Mouse (Mus musculus): Measurements from ENCODE around the gene Nup214.

Gene Nup214

DNA sequence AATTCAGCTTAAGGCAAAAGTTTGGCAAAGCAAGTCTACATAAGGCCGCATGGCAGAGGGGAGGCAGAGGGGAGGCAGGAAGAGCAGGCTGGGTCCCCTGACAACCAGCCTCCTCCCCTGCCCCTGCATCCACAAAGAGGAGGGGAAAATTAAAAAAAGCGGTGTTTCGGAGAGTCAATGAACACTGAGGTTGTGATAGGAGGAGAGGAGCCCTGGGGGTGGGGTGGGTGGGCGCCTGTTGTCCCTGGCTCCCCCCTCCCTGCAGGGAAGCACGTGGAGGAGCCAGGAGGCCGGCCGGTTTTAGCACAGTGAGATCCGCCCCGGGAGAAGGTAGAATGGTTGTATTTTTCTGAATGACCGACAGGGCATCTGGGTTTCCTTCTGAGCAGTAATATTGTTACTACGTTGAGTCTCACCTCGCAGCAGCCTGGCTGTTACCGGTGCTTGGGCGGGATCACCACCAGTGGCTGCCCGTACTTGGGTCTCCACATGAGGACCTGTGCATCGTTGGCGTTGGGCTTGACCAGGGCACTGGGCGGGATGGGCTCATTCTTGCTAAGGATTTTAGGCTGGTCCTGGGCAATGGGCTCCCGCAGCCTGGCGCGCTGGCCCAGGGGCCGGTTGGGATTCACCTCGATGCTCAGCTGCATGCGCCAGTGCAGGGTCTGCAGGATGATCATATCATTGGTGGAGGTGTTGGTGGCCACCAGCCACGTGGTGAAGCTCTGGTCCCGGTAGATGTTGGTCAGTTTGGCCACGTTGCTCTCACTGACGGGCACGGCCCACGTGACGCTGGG is 94.8 kb downstream of the Nup214 start:
- DNase-seq (ENCODE audit: low spot score in 2 of 2) = peak in 1 of 2 experiments; percentile 59

DNA sequence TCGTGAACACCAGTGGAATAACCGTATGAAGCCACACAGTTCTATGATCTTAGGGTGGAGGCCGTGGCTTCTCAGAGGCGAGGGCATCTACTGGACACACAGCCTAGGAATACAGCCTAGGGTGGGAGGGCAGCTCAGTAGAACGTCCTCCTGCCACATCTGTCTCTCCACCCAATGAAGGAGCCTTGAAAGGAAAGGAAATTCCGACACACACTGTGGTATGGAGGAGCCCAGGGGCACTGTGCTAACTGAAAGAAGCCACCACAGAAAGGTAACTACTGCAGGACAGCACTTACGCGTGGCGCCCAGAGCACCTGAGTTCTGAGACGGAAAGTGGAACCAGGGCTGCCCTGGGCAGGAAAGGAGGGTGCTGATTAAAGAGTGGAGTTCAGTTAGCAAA is 96.5 kb downstream of the Nup214 start:
- peak in 1 of 2 experiments; percentile 55 for DNase-seq (ENCODE audit: low spot score in 2 of 2)

DNA sequence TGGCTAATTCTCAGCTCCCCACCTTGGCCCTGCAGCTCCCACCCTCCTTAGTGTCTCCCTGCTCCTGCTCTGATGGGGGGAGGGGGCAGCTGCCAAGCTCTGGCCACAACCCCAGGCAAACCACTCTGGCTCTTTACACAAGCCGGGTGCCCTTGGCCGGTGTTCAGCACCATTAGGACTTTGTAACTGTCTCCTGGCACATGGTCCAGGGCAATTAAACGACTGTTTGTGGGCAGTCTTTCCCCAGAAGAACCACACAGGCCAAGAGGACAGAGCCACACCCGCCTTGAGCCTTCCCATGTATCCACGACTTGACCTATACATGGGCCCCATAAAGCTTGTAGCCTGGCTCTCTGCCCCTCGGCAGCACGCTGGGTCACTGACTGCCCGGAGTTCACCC is 100.2 kb downstream of the Nup214 start:
- no peak for DNase-seq (ENCODE audit: low spot score in 2 of 2)

- DNase-seq (ENCODE audit: low spot score in 2 of 2) = no peak
Observed at GRCm38 (mm10) chr2:32075368-32075767, 101.1 kb downstream of the Nup214 start.

GRCm38 (mm10) chr2:32077744-32078143 is 103.5 kb downstream of the Nup214 start:
- no peak for DNase-seq (ENCODE audit: low spot score in 2 of 2)

DNA sequence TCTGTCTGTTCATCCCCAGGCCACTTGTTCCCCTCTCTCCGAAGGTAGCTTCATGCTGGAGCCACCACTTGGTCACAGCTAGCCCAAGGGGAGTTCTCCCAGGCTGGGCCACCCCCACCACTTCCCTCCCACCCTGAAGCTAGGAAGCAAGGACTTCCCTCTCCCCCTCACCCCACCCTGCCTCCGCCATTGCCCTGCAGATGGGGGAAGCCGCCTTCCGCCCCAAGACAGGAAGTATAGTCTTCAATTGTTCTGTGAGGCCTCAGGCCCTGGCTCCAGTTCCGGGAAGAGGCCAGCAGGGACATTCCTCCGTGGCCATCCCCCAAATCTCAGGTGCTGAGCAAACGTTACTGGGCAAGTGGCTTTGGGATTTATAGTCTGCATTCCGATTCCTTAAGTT is 104.3 kb downstream of the Nup214 start:
- peak in 1 of 2 experiments; percentile 47 for DNase-seq (ENCODE audit: low spot score in 2 of 2)

- DNase-seq (ENCODE audit: low spot score in 2 of 2) = no peak
Observed at GRCm38 (mm10) chr2:32079191-32079725, 105.0 kb downstream of the Nup214 start.

DNA sequence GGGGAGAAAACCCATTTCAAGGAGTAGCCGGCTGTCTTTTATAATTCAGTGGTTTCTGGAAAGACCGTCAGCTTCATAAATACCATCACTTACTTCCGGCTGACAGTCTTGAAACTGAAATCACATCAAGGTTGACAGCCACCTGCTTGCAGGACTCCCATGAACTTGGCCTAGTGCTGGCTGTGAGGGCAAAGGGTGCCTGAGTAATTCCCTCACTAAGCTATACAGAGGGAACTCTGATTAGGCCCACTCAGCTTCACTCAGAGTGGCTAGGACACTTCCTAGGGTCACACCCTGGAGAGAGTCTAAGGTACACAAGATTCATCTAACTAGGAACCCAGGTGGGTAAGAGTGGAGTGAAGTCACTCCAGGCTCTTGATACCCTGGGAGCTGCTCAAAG is 106.4 kb downstream of the Nup214 start:
- DNase-seq (ENCODE audit: low spot score in 2 of 2) = no peak

DNA sequence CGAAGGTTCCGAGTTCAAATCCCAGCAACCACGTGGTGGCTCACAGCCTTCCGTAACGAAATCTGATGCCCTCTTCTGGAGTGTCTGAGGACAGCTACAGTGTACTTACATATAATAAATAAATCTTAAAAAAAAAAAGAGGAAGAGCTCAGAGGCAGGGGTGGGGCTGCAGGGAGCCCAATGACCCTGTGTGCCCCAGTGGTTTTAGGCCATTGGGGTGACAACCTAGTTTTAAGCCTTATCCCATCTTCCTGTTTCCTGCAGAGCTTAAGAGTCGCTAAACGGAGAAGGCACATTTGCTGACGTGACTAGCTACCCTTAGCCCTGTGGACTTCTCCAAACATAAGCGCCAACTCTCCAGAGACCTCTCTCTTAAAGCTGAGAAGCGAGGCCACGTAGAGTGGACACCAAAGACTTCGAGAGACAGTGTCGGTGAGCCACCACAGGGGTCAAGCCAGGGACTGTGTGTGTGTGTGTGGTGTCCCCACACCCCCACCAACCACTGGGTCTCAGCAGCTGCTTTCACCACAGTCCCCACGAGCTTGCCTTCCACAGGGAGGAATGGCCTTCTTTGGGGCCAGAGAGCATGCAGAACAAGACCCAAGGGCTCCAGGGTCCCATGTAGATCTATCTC is 107.2 kb downstream of the Nup214 start:
- no peak for DNase-seq (ENCODE audit: low spot score in 2 of 2)

- DNase-seq (ENCODE audit: low spot score in 2 of 2) = peak in 1 of 2 experiments; percentile 74
Observed at GRCm38 (mm10) chr2:32082229-32082628, 108.0 kb downstream of the Nup214 start.

GRCm38 (mm10) chr2:32083159-32084011 is 109.1 kb downstream of the Nup214 start:
- peak; percentile 79 to 90 for DNase-seq (ENCODE audit: low spot score in 2 of 2)

DNA sequence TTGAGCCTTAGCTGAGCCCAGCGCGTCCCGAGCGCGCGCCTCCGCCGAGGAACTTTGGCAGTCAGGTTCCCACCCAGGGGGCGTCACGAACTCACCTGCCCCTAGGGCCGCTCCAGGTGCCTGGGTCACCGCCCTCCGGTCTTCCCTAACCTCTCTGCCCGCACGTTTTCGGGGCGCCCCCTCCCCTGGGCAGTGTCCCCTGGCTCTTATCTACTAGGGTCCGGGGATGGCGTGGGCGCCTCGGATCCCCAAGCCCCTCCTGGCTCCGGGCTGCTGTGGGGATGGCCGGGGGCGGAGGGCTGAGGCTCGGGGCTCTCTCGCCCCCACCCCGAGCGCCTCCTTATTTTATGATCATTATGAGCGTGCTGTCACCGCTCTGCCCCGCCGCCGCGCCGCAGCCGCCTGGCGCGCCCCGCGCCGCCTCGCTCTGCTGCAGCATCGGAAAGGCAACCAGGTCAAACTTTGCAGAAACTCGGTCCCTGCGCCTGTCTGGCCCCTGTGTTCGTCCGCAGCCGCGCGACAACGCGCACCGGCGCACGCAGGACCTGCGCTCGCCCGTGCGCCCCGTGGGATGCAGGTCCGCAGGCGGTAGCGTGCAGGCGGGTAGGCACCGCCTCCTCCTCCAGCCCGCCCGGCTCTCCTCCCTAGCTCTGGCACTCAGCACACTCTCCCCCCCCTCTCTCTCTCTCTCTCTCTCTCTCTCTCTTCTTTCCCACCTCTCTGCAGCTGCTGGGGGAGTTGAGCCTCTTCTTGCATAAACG is 110.1 kb downstream of the Nup214 start, which contains the start of gene Fam78a:
Gene Fam78a, minus strand, starts transcription at position 747 of the 761 bp plus-strand sequence.
- peak; percentile 67 to 82 for DNase-seq (ENCODE audit: low spot score in 2 of 2)

DNA sequence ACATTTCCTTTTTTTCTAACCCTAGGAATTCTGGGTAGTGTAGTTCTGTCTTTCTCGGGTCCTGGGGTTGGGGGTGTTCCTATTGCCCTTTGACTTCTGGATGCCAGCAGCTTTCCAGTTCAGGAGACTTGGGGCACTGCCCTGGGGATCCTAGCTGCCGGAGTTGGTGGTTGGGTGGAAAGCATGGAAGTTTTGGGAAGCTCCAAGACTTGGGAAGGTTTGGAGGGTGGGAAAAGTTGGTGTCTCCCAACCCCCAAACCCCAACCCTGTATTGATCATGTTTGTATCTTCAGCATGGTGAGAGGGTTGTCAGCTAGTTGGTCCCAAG is 110.6 kb downstream of the Nup214 start:
- DNase-seq (ENCODE audit: low spot score in 2 of 2) = no peak

DNA sequence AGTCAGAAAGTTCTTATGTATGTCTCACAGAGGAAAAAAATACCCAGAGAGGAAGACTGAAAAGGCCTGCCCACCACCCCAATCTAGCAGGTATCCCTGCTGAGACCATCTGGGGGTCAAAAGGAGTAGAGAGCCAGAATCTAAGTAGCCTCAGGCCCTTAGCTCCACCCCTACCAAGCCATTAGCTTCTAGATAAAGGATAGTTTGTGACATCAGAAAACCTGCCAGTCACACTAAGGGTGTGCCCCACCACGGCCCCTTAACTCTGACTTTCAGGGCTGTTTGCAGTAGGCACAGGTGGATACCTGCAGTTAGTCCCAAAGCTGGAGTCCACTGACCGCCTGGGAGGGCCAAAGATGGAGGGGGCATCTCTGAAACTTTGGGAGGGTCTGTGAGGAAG is 111.0 kb downstream of the Nup214 start:
- DNase-seq (ENCODE audit: low spot score in 2 of 2) = peak in 1 of 2 experiments; percentile 68

- DNase-seq (ENCODE audit: low spot score in 2 of 2) = no peak
Observed at GRCm38 (mm10) chr2:32087606-32088005, 113.4 kb downstream of the Nup214 start.

DNA sequence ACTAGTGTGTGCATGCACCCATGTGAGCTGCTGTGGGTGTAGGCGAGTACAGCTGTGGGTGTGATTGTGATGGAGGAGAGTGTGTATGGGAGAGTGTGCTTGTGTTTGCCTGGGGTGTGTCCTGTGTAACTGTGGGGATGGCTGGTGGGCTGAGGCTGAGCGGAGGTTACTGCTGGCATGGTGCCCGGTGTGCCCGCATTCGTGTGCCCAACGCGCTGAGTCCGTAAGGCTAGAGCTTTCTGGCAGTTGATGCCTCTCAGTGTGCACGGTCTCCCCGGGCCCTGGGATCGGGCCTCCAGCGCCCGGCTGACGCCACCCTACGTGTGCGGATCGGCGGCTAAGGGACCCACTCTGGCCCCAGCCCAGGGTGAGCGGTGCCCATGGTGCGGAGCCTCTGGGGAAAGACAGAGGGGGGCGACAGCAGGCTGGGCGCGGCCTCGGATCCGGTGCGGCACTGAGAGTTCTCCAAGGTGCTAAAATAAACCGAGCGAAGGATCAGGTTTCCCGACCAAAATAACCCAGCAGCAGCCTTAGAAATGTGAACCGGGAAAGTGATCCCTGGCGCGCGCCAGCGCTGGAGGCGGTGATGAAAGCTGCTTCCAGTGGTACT is 114.2 kb downstream of the Nup214 start:
- DNase-seq (ENCODE audit: low spot score in 2 of 2) = no peak

- no peak for DNase-seq (ENCODE audit: low spot score in 2 of 2)
Observed at GRCm38 (mm10) chr2:32089606-32090005, 115.4 kb downstream of the Nup214 start.

DNA sequence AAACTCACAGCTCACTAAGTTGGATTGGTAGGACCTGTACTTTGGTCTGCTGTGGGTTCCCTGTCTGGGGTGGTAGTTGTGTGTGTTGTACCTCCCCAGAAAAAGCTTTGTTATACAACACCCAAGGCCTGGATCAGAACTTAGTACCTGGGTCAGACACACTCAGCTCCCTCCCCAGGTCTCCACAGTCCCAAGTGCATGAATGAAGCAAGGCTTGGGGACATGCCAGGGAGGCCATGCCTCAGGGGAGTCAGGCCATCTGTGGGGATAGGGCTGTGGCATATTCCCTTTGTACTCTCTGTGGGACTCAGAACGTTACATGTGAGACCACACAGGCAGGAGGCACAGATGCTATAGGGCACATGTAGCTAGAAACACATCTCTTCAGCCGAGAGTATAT is 115.9 kb downstream of the Nup214 start:
- DNase-seq (ENCODE audit: low spot score in 2 of 2) = no peak

- no peak for DNase-seq (ENCODE audit: low spot score in 2 of 2)
Observed at GRCm38 (mm10) chr2:32091956-32092355, 117.7 kb downstream of the Nup214 start.

- DNase-seq (ENCODE audit: low spot score in 2 of 2) = no peak
Observed at GRCm38 (mm10) chr2:32094001-32094707, 119.9 kb downstream of the Nup214 start.
